Mouse (Mus musculus): Measurements from ENCODE around the gene Ptger4. TPM values are rescaled to one million over a fixed set of nuclear protein-coding genes. Genes with fewer than 3 reads are reported as not detected.

Gene Ptger4
- total RNA-seq (2021): under 1 TPM; 0.67 to 0.76 TPM
- long read RNA-seq, partial matches to known transcripts: 3 of 4 reads
- long read RNA-seq, other reads (novel, unspliced or antisense): 1 of 4 reads

DNA sequence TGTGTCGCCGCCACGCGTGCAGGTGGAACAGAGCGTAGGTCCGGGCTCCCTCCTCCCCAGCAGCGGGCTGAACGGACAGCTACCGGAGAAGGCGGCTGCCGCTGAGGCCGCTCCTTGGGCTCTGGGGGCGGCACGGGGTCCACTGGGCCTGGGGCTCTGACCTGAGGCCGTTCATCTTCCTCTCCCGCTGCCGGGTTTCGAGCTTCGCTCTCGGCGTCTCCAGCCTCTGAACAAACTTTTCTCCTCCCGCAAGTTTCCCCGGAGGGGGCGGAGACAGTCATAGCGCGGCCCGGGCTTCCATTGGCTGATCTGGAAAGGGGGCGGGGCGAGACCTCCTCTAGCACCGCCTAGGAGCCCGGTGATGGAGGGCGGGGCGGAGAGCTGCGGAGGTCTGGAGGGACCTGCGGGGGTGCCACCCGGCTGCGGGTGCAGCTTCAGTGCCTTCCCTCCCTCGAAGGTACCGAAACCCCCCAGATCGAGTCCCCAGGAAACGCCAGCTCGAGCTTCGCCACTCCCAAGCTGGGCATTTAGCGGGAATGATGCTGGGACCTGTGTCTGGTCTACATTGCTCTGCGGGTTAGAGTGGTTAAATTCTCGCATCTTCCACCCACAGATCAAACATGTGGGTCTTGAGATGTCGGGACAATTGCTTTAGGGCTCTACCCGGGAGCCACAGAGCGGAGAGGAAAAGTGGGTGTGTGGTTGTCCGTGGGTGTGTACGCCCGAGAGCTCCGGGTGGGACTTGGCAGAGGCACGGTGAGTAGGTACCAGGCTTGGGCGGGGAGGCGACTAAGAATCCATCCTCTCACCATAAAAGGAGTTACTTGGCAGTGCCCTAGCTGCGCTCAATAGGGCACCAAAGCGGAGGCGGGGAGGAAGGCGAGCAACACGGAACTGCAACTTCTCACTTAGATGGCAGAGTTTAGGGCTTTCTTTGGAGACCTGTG is at the start of gene Ptger4:
Ptger4 (minus strand) TSS at position 229 of the 947 bp plus-strand sequence.
- DNase-seq (ENCODE audit: low spot score in 2 of 2): peak; percentile 68 to 79

DNA sequence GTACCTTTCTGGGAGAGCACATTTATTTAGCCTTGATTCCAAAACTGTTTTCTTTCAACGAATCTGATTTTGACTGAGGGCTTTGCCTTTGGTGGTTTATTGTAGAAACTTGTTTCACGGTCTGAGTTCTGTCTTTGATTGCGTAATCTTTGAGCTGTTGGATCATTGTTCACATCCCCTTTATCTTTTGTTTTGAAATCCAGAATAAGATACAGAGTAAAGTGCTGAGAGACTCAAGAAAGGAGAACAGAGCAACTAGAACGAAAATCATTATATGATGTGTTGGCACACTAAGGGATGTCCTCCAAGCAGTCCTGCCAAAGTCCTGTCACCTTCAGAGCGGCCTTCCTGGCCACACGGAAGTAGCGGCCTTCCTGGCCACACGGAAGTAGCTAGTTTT is 44.4 kb upstream of the Ptger4 start:
- DNase-seq (ENCODE audit: low spot score in 2 of 2): no peak

DNA sequence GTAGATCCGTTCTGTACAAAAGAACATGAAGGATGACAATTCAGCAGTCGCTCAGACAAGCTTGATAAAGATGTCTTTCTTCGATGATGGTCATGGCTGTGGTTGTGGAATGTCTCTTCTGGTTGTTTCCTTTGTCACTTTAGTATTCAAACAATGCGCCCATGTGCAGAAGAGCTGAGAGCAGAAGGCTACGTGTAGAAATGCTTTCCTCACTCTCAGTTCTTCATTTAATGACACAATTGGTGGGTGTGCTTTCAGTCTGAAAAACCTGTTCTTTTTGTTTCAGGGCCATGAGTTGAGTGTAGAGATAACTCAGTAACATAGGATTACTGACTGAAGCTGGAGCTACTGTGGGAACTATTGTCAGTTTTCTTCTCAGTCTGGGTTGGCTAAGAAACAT is 43.1 kb upstream of the Ptger4 start:
- no peak for DNase-seq (ENCODE audit: low spot score in 2 of 2)

DNA sequence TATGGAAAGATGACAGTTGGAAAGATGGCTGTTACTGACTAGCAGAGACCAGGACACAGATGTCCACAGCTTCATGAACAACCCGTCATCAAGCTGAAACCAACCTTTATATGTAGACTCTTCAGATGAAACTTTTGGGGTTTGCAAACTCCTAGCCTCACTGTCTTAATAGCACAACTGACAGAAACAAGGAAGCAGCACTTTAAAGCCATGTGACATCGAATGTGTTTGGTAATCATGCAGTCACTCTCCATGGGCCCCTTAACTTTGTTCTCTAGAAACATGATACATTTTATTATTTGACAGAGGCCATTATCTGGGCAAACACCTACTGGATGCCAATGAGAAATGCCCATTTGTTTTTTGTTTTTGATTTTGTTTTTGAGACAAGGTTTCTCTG is 37.3 kb upstream of the Ptger4 start:
- DNase-seq (ENCODE audit: low spot score in 2 of 2): no peak

DNA sequence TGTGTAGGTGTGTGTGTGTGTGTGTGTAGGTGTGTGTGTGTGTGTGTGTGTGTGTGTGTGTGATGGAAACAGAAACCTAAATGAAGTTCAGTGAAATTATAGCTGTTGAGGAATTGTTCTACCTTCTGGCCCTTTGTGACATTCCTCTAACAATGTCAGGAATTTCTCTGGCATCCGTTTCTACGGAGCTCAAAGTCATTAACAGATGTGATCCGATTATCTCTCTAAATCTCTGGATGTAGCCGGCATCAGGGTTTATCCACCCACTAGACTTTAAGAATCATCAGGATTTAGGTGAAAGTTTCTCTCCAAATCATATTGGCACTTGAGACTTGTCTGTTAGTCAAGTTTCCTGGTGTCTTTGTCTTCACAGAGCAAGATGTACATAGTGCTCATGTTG is 35.8 kb upstream of the Ptger4 start:
- no peak for DNase-seq (ENCODE audit: low spot score in 2 of 2)

DNA sequence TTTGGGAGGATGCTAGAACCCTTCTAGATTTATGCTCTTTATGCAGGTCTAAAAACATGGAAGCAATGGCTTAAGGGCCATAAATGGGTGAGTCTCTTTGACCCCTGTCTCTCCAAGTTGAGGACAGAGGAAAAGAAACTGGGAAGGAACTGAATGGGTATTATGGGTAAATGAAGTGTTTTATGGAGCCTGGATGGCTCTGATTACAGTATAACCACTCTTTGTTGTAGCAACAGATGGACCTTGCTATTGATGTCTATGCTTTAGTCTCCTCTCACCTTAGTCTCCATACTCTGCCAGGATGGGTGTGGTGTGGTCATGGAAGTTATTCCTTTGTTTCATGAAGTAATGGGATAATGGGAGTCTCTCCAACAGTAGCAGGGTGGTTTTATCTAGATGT is 34.5 kb upstream of the Ptger4 start:
- DNase-seq (ENCODE audit: low spot score in 2 of 2): no peak

DNA sequence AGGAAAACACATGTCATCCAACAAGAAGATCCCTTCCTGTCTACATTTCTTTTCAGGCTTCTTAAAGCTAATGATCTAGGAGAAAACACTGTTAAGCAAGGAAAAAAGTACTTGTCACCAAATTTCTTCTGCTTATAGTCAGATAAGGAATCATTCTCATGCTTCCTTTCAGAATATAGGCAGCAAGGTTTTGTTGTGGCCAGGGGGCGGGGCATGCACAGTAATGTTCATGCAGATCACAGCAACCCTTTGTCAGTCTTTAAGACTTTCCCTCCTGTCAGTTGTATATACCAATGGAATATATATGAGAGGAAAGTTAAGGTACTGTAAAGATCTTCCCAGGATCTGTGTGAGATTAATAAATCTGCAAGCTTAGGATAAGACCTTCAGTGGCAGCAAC is 30.0 kb upstream of the Ptger4 start:
- no peak for DNase-seq (ENCODE audit: low spot score in 2 of 2)

DNA sequence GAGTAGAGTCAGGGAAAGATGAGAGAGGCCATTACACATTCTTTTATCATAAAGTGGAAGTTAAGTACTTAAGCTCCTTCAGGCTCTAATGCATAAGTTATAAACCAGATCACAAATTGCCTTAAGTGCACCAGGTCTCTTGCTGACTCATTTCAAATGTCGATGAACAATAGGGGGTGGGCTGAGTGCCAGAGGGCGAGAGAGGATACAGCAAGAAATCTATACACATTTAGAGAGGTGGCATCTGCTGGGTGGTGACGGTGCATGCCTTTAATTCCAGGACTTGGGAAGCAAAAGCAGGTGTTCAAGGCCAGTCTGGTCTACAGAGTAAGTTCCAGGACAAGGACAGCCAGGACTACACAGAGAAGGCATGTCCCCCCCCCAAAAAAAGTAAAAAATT is 22.1 kb upstream of the Ptger4 start:
- DNase-seq (ENCODE audit: low spot score in 2 of 2): no peak

DNA sequence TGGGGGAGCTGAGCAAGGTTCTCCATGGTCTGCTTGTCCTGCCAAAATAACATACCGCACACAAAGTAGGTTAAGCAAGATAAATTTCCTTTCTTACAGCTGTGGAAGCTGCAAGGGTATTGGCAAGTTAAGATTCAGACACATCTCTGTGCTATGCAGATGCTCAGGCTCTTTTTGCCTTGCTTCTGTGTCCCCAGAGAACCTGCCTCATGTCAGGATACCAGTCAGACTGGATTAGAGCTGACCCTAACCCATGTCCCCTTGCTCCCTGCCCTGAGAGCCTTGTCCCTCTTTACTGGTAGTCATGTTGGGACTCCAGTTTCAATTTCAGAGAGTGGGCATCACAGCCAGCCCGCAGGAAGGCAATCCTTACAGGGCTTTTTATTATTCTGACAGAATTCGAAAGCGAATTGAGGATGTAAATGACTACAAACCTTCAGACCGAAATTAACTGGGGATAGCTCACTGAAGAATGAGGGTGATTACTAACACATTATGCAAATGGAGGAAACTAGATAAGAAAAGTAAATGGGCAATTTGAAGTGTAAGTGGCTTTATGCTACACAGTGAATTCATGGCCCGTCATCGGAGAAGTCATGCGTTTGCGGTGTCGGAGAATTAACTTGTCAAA is 19.0 kb upstream of the Ptger4 start:
- DNase-seq (ENCODE audit: low spot score in 2 of 2): no peak

DNA sequence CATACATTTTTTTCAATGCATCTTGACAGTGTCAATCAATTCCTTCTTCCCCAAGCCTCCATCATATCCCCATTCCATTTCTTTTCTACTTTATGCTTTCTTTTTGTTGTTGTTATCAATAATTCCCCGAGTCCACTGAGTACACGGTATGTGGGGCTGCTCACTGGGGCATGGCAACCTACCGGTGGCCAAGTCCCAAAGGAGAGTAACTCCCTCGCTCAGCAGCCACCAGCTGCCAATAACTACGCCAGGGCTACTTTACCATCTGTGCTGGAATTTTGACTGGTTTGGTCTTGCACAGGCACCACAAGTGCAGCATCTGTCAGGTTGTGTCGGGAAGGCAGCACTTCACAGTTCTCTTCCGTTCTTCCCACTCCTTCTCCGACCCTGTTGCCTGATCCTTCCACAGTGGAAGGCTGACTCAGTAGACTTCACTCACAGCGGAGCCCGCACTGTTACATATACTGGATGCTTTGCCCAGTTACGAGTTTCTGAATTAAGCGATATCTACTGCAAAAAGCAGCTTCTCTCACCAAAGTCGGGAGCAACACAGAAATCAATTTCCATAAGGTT is 18.2 kb upstream of the Ptger4 start:
- no peak for DNase-seq (ENCODE audit: low spot score in 2 of 2)

DNA sequence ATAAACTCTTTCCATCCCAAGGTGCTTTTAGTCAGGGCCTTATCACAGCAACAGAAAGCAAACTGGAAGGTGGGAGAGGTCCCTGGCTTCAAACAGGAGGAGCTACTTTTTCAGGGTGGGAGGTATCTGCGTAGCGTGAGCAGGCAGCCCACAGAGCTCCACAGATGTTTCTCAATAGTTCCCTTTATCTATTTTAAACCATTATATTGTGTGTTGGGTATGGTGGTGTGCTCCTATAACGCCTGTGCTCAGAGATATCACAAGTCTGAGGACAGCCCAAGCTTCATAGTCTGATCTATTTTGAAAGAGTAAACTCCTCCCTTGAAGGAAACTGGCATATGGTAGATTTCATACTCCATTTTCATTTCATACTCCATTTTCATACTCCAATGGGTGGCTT is 17.0 kb upstream of the Ptger4 start:
- DNase-seq (ENCODE audit: low spot score in 2 of 2): no peak

DNA sequence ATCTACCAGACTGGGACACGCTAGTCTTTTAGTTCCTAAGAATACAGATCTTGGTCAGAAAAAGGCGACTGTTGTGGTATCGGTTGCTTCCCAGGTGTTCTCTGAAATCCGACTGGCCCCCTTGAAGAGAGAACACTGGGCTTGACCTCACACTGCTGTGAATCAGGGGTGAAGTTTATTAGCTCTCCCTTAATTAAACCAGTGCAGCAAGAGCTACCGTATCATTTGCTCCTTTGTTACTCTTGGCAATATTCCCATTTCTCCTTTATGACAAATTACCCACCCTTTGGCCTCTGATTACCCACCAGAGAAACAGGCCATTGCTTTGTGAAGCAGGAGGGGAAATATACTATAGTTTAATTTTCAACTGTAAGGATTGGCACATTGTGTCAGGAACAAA is 16.2 kb upstream of the Ptger4 start:
- no peak for DNase-seq (ENCODE audit: low spot score in 2 of 2)

DNA sequence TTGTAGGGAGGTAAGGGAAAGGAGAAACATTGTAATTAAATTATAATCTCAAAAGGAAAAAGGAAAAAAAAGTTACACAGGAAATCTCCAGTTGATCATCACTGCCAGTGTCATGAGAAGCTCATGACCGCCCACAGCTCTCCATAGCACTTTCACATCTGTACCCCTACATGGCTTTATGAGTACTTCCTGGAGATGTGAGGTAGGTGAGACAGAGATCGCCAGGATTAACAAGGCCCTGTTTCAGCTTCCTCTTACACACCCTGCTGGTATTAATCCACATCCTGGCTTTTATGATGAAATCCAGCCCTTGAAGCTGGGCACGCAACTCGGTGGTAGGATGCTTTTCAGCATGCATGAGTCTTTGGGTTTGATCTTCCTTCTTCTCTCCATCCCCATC is 6.2 kb upstream of the Ptger4 start:
- no peak for DNase-seq (ENCODE audit: low spot score in 2 of 2)

DNA sequence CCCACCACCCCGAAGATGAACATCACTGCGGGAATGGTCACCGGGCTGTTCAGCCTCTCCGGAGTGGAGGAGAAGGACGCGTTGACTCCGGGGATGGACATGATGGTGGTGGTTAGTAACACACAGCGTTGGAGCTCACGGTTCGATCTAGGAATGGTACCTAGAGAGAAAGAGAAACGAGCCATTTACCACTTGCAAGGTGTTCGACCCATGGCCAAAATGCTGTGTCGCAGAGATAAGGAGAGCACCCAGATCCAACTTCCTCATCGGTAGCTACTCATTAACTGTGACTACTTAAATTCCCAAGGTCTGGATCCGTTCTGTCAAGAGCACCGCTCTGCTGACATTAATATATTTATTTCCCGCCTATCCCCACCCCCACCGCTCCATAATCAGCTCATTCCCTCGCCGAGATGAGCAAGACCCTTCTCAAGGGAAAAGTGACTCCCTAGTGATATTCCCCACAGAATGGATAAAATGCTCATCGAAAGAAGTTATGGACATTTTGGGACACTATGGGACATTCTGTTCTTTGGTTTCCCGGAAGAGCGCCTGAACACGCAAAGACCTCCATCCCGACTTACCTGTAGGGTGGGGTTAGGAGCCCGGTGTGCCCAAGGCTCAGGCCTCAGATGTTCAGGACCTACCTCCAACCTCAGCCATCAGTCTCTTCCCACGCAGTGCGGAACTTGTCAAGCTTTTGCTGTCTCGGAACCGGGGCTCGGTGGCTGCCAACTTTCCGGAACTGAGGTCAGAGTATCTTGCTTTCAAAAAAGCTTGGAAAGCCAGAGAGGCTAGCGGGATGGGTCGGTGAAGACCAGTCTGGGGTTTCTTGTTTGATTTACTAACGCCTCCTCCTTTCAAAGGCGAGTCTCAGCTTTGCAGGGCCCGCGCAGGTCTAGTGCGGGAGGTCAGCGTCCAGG is 690 bp downstream of the Ptger4 start:
- no peak for DNase-seq (ENCODE audit: low spot score in 2 of 2)

DNA sequence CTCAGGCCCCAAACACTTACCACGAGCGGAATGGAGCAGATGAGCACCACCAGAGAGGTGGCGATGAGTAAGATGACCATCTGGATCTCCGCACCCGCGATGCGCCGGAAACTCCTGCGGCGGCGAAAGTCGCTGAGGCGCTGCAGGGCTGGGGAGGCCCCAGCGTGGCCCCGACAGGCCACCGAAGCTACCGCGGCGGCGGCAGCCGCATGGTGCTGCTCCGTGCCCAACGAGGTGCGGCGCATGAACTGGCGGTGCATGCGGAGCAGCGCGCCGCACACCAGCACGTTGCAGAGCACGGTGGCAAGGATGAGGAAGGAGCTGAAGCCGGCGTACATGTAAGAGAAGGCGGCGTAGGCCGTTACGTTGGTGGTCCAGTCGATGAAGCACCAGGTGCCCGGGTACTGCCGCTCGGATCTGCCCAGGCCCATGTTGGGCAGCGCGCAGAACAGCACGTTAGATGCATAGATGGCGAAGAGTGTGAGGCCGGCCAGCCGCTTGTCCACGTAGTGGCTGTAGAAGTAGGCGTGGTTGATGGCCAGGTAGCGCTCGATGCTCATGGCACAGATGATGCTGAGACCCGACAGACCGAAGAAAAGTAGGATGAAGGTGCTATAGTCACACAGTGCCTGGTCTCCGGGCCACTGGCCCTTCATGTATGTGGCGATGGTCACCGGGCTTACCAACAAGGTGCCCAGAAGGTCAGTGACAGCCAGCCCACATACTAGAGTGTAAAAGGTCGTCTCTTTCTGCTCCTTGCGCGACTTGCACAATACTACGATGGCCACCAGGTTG is 1.5 kb downstream of the Ptger4 start:
- no peak for DNase-seq (ENCODE audit: low spot score in 2 of 2)

DNA sequence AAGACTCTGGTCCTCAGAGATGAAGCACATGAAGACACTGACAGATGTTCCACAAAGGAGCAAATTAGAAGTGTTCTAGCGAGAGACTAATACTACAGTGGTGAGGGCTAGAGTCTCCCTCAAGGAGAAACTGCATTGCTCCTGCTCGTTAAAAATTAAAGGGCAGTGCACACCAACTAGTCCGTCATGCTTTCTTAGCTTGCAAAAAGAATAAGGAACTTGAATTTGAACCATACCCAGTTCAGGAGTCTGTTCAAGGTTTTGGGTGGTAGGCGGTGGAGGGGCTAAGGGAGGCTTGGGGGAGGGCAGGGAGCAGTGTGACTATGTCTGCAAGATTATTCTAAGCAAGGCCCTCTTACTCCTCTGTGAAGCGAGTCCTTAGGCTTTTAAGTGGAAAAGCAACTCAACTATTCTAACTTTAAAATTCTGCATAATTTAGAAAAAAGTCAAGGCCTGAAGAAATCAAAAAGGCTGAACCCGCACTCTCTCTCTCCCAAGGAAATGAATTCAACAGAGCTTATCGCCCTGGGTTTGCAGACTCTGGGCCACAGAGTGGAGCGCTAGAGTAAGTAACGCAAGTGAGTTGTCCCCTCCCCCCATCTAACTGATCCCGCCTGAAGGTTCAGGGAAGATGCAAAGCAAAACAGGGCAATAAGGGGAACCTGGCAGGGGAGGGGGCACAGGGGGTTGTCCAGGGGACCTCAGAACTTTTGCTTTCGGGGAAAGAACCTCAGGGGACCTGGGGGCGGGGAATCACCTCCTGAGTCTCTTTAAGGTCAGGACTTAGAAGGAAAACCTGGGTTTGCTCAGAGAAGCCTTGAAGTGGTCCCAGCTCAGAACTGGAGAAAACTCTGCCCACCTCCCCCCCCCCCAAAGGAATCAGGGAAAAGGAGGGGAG is 2.4 kb downstream of the Ptger4 start:
- no peak for DNase-seq (ENCODE audit: low spot score in 2 of 2)

DNA sequence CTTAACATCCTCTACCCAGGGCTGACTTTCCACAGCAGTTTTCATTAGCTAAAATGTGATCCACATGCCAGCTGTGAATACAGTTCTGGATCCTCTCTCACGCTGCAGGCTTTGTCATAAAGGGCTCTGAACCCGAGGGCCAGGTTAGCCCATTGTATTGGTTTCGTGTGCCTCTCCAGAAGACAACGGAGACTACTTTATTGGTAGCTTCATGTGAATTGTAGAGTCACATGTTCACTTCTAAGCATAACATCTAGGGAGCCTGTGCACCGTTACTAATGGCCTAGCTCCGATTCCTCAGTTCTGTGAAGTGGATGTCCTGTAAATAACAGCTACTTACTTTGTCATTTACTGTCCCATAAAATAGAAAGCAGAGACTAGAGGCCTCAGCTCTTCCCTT is 3.6 kb downstream of the Ptger4 start:
- DNase-seq (ENCODE audit: low spot score in 2 of 2): no peak

DNA sequence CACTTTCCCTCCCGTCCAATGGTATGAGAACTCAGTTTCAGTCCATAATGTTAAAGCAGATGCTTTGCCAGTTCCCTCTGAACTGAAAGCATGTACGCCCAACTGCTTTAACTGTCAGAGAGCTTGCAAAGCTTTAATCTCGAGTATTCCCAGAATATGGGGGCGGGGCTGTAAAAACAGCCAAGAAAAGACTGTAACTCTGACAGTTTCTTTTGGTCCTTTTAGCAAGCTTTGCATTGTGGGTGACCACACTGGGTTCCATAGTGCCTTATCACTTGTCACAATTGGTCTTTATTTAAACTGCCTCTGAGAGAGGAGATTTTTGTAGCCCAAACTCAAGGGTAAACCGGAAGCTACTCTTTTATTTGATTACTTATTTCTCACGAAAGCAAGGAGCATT is 4.1 kb downstream of the Ptger4 start:
- no peak for DNase-seq (ENCODE audit: low spot score in 2 of 2)

DNA sequence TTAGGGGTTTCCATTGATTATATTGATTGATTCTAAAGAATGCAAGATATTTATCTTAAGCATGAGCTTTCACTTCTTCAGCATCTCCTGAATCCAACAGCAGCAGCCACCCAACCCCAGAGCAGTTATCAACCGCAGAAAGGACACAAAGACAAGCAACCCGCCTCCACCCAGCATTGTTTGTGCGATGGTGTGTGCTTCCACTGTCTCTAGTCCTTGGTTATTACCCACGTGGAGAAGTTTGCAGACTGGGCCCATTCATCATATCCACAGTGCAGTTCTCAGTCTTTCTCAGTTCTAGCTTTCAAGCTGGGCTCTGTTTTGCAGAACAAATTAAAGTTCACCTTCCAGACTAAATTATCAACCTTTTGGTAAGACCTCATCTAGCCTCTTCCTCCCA is 4.6 kb downstream of the Ptger4 start:
- DNase-seq (ENCODE audit: low spot score in 2 of 2): no peak

Data from layer of hippocampus, adult 18-20 months (tissue).